Mouse (Mus musculus): ENCODE data around the gene Arxes2.

- TF ChIP-seq RAD21 (IDR thresholded peaks at IDR 0.05; ENCODE audit: low read depth, low read length) (no peak), MXI1 (IDR thresholded peaks at IDR 0.05; ENCODE audit: low read depth, low read length) (no peak), POLR2A (IDR thresholded peaks at IDR 0.05; ENCODE audit: control insufficient read depth in 1 of 2, insufficient read depth in 1 of 2, low read depth in 1 of 2, low read length in 2 of 2, poor library complexity in 1 of 2) (no peak), POLR2AphosphoS5 (IDR thresholded peaks at IDR 0.05; ENCODE audit: borderline replicate concordance, low read depth, low read length) (no peak), CTCF (IDR thresholded peaks at IDR 0.05 in 2 of 3, conservative IDR thresholded peaks at IDR 0.05 in 1 of 3; ENCODE audit: control insufficient read depth in 1 of 3, insufficient read depth in 1 of 3, low read depth in 2 of 3, low read length in 3 of 3, poor library complexity in 1 of 3, severe bottlenecking in 1 of 3) (no peak), TAL1 (IDR thresholded peaks at IDR 0.05; ENCODE audit: low read length) (no peak)
Observed at GRCm38 (mm10) chrX:135959536-135959935, 34.1 kb upstream of the Arxes2 start.

All from MEL (cell line).